Mouse (Mus musculus) liver, adult (tissue): ENCODE data around the gene Dap.

ENCODE experiments used
- GATA4 ChIP-seq: IDR thresholded peaks from 2 replicates; pipeline ENCODE4 v1.6.1; 2014; ENCODE audit warnings: mild to moderate bottlenecking, low read length; ENCODE audit not compliant: insufficient replicate concordance

Dap gene

GRCm38 (mm10) chr15:31299258-31299917, 75.3 kb downstream of the Dap start:
- no peak for TF ChIP-seq GATA4

GRCm38 (mm10) chr15:31302293-31302990, 78.3 kb downstream of the Dap start:
- no peak for TF ChIP-seq GATA4

- TF ChIP-seq GATA4: no peak
Observed at GRCm38 (mm10) chr15:31304302-31304701, 80.2 kb downstream of the Dap start.

GRCm38 (mm10) chr15:31305181-31305580, 81.1 kb downstream of the Dap start:
- TF ChIP-seq GATA4: no peak

GRCm38 (mm10) chr15:31306726-31307125, 82.6 kb downstream of the Dap start:
- TF ChIP-seq GATA4: no peak

GRCm38 (mm10) chr15:31309526-31309925, 85.4 kb downstream of the Dap start:
- no peak for TF ChIP-seq GATA4

GRCm38 (mm10) chr15:31312001-31312400, 87.9 kb downstream of the Dap start:
- TF ChIP-seq GATA4: no peak

- no peak for TF ChIP-seq GATA4
Observed at GRCm38 (mm10) chr15:31315630-31316231, 91.6 kb downstream of the Dap start.

- TF ChIP-seq GATA4: no peak
Observed at GRCm38 (mm10) chr15:31317056-31317805, 93.1 kb downstream of the Dap start.

GRCm38 (mm10) chr15:31318158-31318955, 94.2 kb downstream of the Dap start:
- no peak for TF ChIP-seq GATA4

- TF ChIP-seq GATA4: no peak
Observed at GRCm38 (mm10) chr15:31319046-31319445, 94.9 kb downstream of the Dap start.

- no peak for TF ChIP-seq GATA4
Observed at GRCm38 (mm10) chr15:31320598-31321377, 96.7 kb downstream of the Dap start.

- TF ChIP-seq GATA4: no peak
Observed at GRCm38 (mm10) chr15:31323684-31324083, 99.6 kb downstream of the Dap start.
